Mouse (Mus musculus) right cerebral cortex, adult 2 months (tissue): ENCODE measurements around the gene Kif6.

Experiments used
- DNase-seq, 2 experiments: peaks; one replicate each; pipeline ENCODE4 v3.0.0; 2021 to 2022; ENCODE audit warnings: low spot score in 2 of 2

Gene Kif6

DNA sequence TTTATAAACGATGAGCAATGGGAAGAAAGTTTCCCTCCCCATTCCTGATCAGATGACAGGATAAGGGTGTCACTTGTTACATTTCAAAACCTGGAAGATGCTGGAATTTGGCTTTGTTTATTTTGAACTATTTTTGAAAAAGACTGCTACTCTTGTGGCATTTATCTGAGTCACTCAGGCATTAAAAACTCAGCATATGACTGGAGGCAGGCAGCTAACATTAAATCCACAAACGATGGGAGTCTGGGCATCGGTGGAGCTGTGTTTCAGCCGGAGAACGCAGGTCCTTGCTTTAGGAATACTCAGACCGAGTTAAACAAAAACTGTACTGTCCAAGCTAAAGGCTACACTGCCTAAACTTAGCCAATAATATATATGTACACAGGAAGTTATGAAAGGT is 46.7 kb downstream of the Kif6 start:
- DNase-seq = no peak

DNA sequence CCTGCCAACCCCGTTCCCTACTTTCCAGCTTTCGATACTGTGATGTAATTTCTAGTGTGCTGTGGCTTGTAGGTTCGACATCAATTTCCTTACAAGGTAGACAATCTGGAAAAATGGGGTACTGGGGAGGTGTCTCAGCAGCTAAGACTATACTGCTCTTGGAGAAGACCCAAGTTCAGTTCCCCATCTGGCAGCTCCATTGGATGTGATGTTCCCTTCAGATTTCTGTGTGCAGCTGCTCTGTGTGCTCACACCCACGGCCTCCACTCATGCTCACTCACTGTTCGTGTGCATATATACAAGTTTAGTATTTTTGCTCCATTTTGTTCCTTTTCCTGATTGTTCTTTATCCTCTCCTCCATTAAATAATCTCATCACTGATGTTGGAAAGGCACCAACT is 51.8 kb downstream of the Kif6 start:
- peak; percentile 51 to 64 for DNase-seq

DNA sequence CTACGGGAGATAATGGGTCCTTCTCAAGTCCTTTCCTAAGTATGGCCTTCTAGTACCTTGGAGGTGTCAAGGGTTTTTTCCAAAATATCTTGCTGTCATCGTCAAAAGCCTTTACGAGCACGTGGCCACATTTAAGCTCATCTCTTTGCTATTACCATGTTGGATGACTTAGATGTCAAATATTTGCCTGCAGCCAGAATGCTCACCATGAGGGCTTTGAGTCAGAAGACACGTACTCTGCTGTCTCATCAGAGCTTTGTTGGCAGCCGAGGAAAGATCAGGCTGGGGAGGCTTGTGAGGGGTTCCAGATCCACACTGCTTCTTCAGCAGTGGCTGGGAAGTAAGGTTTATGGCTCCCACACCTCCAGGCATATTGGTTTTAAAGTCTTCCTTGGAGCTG is 53.4 kb downstream of the Kif6 start:
- no peak for DNase-seq

DNA sequence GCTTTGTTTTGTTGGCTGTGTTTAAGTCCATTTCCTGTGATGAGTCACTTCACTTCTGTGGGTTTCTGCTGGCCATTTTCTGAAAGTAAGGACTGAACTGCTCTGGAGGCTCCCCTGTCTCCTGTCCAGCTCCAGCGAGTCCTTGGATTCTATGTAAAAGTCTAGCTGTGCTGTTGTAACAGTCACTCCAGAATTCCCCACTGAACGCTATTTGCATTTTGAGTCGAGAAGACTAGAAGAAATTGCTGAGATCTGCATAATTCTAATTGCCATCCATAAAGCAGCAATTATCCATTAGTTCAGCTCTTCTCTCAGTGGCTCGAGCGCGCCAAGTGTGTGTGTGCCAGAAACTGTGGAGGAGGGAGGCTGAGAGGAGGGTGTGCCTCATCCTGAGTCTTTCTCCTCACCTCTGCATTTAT is 57.0 kb downstream of the Kif6 start:
- peak; percentile 7 to 10 for DNase-seq

DNA sequence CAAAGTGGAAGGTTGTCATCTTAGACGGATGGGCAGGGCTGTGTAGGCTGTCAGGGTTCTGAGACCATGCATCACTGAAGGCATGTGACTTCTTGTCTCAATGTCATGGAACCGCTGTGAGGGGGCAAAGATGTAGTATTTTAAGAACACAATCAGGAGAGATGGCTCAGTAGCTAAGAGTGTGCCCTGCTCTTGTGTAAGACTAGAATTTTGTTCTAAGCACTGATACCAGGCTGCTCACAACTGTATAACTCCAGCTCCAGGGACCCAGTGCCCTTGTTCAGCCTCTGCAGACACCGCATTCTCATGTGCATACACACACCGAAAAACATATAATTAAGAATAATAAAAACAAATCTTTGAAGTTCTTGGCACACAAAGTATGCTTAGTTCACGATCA is 57.5 kb downstream of the Kif6 start:
- no peak for DNase-seq

DNA sequence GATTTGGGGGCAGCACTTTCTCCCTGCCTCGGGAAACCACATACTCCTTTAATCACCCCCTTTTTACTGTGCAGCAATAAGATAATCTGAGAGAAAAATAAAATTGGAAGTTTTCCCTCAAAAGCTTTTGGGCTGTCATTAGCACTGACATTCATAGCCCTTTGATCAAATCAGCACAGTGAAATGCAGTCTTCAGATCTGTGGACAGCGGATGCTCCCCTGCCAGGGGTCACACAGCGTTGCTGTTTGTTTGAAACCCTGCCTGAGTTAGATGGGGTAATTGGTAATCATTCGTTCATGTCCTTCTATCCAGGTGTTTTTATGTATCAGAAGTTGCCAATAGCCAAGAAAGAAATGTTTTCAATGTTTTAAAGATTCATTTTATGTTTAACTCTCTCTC is 60.7 kb downstream of the Kif6 start:
- DNase-seq = no peak

DNA sequence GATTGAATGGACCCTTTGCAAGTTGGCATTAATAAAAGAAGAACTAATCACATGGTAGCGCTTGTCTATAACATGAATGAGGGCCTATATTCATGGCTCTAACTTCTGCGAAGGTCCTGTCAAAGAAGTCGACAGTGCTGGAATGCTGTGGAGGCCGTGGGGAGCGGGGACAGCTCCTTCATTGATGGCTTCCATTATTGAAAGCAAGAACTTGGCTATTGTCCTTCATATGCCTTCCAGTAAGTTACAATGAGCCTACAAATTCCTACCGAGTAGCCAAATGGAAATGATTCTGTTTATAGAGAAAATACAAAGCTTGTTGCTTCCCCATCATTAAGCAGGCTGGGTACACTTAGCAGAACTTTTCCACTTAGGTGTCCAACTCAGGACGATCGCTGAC is 66.5 kb downstream of the Kif6 start:
- no peak for DNase-seq

DNA sequence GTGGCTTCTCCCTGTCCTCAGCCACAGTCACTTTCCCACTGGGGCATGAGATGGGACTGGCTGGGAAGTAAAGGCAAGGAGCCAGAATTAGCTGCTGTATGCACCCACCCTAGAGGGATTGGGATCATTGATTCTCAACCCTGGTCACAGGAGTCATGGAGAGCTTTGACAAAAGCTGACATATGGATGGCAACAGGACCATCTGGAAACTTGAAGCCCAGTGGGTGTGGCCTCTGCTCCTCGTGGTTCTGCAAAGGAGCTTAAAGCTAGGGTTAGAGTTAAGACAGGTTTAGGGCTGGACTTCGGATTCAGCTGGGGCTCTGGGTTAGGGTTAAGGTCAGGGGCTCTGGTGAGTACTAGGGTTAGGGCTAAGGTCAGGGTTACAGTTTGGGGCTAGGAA is 69.2 kb downstream of the Kif6 start:
- no peak for DNase-seq

DNA sequence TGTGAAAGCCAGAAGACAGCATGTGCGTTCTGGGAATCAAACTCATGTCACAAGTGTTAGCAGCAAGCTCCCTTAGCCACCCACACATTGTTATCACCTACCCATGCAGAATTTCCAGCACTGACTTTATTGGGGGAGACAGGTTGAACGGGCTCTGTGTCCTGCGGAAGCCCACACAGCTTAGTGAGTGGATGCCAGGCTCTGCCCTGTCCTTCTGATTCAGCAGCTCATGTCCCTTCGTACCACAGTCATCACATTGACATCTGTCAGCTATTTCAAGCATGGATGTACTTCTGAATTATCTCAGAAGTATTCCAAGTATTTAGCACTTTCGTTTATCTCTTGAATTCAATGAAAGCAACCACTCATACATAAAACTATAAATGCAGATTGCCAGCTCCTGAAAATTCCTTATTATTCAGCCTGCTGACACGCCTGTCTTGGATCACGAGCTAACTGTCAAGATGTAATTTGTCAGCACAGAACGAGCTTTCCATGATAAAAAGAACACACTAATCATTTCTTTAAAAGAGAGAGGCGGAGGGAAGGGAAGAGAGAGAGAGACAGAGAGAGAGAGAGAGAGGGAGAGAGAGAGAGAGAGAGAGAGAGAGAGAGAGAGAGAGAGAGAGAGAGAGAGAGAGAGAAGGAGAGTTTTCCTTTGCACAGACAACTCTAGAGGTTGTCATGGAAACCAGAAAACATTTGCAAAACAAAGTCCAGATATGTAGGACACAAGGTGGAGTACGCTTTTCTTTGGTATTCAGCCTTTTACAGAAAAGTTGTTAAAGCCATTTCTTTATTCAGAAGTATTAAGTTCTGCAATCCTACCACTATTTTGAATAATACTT is 75.9 kb downstream of the Kif6 start:
- no peak for DNase-seq

DNA sequence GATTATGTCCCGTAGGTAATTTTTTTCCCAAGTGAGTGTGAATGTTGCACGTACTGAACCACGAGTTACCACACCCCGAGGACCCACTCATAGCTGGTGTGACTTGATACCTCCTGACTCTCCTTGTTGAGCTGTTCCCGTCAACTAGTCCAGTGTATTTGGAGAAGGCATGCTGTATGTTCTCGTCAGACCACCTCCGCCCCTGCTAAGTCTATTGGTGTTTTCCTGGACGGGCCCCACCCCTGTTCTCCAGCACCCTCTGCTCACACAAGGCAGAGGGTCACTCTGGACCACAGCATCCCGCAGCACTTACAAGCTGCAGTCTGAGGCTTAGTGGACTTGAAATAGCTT is 76.5 kb downstream of the Kif6 start:
- DNase-seq = no peak

DNA sequence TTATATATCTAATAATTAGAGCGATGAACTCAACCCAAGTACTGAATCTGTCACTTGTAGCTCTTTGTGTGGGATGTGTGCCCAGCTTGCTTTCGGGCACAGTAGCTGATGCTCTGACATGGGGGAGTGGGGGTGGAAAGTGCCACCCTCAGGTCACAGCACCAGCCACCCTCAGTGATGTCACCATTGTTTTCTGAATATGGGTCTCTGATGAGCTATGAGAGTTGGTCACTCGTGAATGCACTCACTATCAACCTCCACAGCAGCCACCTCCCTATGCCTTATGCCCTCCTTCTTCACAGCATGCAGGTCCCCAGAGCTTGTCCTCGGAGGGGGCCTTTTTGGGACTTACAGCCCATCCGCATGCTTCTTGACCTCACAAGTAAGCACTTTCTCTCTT is 78.3 kb downstream of the Kif6 start:
- DNase-seq = no peak

DNA sequence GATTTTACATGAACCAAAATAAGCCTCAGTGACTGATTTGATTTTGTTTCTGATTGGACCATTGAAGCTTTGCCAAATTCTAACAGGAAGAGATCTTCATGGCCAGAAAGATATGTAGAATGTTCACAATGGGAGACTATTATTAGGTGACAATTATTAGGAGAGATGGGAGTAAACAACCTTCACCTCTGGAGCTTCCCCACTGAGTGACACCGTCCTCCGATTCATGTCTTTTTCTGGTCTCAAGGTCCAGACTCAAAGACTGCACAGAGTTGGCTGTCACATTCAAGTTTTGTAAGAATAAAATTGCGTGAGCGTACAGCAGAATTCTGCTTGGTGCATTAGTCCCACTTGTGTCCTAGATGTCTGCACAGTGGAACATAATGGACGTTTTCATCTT is 82.3 kb downstream of the Kif6 start:
- DNase-seq = no peak

DNA sequence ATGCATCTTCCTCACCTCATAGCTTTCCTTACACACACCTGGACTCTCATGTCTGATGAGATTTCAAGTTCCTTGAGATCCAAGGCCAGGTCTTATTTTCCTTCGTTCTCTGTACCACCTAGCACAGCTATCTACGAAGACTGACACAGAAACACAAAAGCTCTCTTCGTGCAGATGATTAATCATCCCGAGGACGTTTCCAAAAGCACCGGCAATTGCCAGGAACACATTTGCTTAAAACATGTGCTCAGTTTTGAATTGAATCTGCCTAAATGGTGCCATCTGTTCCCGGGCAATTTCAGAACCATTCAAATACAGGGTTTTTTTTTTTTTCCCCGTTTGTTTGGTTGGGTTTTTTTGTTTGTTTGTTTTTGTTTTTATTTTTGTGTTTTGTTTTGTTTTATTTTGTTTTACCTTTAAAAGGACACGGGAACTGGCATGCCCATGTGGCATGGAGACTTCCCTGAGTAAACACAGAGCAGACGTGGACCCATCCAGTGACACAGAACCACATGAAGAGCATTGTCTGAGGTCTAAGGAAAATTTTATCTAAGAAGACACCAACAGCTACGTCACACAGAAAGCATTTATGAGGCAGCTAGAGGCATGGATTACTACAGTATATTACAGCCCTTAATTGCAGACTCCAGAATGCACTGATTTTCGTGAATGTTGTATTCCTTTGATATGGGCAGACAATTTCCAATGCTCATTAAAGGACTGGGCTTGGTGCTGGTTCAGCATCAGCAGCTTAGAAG is 88.7 kb downstream of the Kif6 start:
- DNase-seq = peak; percentile 50 to 61

DNA sequence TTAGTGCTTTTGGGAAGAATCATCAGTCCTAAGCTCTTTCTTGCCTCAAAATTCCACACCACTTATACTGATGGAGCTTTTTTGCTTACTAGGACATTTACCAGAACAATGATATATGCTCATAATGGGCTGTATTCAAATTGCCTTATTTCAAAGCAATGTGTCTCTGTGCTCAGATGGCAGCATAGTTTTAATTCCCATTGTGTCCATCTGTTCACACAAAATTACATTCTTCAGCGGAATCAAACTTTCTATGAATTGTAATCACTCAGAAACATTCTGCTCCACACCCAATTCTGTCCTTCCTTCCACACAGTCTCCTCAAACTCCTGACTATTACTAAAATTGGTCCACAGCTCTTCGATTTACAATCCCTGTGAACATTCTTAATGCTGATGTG is 94.3 kb downstream of the Kif6 start:
- DNase-seq = no peak

DNA sequence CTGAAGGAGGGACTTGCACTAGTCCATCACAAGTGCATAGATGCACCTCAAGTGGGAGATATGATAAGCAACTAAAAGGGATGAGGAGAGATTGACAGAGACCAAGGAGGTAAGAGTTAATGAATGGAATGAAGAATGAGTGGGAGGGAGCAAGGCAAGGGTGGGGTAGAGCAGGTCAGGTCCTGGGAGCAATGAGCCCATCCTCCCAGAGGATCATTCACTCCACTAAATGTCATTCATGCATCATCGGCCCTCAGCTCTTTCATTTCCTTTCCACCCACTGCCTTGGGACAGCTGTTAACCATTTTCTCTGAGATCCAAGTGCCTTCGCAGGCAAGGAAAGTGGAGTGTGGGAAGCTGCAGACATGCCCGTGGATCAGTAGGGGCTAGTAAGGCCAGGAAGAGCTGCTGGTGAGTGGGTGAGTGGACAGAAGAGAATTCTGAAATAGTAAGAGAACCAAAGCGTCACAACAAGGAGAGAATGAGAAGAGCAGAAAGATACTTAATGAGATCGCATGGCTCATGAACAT is 95.2 kb downstream of the Kif6 start:
- peak; percentile 33 to 64 for DNase-seq

DNA sequence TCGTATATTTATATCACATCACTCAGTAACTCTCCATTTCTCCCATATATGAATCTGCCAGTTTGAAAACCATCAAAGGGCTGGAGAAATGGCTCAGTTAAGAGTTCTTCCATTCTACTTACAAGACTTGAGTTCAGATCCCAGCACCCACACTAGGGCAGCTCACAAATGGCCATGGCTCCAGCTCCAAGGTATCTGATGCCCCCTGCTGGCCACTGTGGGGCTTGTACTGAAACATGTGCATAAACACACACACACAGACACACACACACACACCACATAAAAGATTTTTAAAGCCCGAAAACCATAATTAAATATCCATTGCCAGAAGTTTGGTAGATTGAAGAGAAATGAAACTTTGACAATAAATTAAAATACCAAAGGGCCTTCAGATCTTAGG is 111.3 kb downstream of the Kif6 start:
- DNase-seq = no peak

DNA sequence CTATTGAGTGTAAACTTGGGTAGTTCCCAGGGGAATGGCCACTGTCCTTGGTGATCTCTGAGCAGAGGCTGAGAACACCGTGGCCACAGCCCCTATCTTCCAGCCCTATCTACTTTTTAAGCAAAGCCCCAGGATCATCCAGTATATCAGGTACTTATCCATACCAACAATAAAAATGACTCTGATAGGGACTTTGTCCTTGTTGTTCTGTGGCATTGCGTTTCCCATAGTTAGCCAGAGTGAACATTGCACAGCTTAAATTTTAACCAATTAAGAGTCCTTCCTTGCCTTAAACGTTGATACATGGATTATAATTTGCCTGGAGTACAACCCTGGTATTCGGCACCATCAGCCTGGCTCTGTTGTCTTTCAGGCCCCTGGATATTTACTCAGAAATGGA is 112.0 kb downstream of the Kif6 start:
- no peak for DNase-seq

DNA sequence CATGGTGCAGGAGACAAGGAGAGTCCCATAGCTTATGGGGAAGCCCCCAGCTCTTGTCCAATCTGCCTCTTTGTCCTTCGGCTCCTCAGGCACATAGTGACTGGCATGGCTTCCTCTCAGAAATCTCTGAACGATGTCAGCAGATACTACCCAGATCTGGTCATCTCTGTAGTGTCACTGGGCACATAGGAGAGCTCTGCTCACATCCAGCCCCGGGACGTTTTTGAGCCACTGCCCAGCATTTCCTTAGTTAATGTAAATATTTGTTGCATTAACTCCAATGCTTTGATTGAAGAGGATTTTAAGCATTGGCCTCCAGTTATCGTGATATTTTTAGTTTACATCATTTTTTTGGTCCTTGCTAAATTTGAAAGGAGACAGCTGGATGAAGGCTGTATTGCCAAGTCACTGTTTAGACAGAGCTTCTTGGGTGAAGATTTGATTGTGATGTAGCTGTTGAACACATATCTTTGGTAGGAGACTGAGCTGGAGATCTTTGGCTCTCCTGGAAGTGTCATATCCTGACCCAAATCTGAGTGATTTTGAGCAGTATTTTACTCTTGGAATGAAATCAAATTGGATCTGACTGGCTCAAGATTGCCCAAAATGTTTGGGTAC is 112.6 kb downstream of the Kif6 start:
- no peak for DNase-seq

DNA sequence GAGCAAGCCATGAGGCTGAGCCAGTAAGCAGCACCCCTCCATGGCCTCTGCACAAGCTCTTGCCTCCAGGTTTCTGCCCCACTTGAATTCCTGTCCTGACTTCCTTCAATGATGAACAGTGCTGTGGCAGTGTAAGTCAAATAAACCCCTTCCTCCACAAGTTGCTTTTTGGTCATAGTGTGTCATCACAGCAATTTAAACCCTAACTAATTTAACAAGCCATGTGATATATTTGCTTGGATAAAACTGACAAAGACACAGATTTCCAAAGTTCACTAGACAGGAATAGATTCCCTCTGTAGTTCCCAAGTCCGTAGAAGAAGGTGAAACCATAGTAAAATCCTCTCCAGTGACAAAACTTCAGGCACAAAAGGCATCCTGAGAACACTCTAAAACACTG is 114.9 kb downstream of the Kif6 start:
- no peak for DNase-seq

DNA sequence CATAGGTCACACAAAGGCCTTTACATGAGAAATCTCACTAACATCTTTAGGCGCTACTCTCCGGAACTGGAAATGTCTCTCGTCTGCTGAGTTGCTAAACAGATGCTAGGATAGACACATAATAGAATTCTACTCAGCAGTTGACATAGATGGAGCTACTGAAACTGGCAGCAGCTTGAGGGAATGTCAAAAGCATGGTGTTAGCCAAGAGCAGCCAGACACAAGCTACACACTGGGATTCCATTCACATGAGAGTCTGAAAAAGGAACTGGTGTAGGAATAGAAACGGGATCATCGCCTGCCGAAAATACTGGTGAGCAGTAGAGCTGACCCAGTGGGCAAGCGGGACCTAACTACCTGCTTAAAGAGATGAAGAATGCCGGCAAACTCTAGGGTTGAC is 117.8 kb downstream of the Kif6 start:
- DNase-seq = no peak

DNA sequence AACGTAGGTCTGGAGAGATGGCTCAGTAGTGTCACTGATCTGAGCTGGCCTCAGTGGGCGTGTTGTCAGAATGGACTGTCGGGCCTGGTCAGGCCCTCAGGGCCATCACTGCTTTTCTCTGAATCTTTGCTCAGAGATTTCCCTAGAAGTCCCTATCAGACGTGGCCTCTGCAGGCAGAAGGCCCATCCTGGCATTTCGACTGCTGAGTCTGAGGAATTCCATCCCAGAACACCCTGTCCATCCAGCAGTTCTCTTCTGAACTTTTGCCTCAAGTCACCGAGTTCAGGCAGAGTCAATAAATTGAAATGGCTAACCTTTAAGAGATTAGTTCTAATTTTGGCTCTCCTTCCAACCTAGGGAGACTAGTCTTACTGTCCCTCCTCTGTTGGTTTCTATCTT is 119.1 kb downstream of the Kif6 start:
- no peak for DNase-seq

DNA sequence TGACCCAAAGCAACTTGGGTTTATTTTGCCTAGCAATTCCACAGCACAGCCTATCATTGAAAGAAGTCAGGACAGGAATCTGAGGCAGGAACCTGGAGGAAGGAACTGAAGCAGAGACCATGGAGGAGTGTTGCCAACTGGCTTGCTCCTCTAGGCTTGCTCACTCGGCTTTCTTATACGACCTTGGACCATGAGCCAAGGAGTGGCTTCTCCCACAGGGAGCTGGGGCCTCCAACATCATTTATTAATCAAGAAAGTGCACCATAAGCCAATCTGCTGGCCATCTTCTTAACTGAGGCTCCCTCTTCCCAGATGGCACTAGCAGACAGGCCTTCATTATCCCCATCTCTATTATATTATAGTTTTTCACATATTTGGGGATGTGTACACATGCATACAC is 119.8 kb downstream of the Kif6 start:
- no peak for DNase-seq

DNA sequence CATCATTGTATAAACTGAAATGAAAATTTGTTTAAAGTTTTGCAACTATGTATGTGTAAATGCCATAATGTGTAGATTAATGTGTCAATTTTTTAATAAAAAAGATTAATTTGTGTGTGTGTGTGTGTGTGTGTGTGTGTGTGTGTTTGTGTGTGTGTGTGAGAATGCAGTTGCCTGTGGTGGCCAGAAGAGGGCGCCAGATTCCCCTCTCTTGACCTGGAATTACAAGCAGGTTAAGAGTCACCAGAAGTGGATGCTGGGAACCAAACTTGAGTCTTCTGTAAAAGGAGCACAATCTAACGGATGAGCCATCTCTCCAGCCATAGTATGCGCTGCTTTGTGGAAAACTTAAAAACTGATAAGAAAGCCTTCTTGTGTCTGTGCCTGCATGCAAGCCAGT is 121.4 kb downstream of the Kif6 start:
- DNase-seq = no peak
